Mouse (Mus musculus): ENCODE results near the gene Lima1.

- TF ChIP-seq CTCF (IDR thresholded peaks at IDR 0.05; ENCODE audit: low read depth) (no peak), EP300 (optimal IDR thresholded peaks at IDR 0.05) (no peak)
Observed at GRCm38 (mm10) chr15:99831535-99831934, 43.7 kb downstream of the Lima1 start.

Data from stomach, postnatal 0 days (tissue).